Mouse (Mus musculus): ENCODE results near the gene Trim45.

Gene Trim45

DNA sequence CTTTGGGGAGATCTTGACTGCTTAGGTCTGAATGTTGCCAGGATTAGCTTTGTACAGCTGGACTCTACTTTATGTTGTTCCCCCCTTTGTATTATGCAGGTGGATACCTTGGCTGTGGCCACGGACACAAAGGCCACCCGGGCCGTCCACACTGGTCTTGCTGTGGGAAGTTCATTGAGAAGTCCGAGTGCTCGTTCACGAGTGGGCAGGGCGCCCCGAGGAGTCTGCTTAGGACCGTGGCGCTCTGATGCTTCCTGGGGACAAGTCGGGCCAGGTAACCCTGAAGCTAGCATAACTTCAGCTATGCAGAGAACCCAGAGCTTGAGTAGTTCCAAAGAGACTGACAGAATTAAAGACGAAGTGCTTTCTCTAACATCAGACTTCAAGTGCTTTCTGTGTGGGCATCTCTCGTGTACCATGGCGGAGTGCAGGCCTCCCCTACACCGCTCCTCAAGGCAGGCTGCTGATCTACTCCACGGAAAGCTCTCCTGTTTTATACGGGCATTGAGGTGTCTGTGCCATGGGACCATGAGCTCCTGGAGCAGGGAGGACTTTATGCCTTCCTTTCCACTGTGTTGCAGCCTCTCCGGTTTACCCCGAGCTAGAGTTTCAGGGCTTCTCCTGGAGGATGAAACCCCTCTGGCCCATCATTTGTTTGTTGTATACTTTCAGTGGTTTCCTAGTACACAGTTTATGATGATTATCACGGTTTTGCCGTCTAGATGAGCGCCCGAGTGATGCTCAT lies 9.5 kb downstream of the Trim45 start:
- in situ Hi-C loops (cut with MboI) = no loop called here

GRCm38 (mm10) chr3:100932077-100932944 lies 10.3 kb downstream of the Trim45 start:
- in situ Hi-C loops (cut with MboI) = no loop called here

GRCm38 (mm10) chr3:100935521-100935920 lies 13.5 kb downstream of the Trim45 start:
- in situ Hi-C loops (cut with MboI) = no loop called here

- in situ Hi-C loops (cut with MboI) = no loop called here
Measured at GRCm38 (mm10) chr3:100936201-100936600, 14.2 kb downstream of the Trim45 start.

- in situ Hi-C loops (cut with MboI) = no loop called here
Measured at GRCm38 (mm10) chr3:100938211-100938610, 16.2 kb downstream of the Trim45 start.

GRCm38 (mm10) chr3:100940496-100941037 lies 18.6 kb downstream of the Trim45 start:
- in situ Hi-C loops (cut with MboI) = no loop called here

DNA sequence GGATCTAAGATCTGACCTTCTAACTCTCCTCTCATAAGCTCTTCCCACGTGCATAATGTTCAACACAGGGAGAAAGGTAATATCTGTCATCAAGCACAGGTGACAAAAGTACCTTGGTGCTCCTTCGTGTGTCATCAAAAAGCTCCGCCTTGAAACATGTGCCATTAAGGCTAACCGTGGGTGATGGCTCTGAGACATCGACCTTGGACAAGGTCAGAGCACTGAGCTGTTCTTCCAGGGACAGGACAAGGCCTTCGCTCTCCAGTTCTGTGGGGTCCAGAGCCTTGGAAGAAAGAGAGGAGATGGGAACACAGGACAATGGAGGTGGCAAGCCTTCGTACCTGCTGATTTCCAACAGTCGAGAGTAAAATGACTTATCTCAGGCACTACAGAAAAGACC lies 25.3 kb downstream of the Trim45 start:
- in situ Hi-C loops (cut with MboI) = no loop called here

DNA sequence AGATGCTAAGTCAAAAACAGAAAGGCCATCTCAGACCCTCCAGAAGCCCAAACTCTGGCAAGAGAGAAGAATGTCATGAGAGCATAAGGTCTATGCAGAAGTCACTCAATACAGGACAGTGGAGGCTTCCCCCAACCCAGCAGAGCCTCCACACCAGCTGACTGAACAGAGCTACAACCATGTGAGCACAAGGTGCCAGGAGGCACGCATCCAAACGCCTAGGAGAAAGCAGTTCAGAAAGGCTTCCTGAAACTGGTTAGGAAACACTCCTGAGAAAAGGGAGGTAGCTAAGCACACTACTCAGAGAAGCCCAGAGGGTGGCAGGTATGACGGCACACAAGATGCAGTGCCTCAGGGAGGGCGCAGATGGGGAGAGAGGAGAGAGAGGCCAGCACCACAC lies 29.5 kb downstream of the Trim45 start:
- in situ Hi-C loops (cut with MboI) = loop anchor here (25.0 kb wide), 1 partner anchor 861 kb away; no protein-coding TSS in a partner anchor

GRCm38 (mm10) chr3:100954616-100955015 lies 32.6 kb downstream of the Trim45 start:
- in situ Hi-C loops (cut with MboI) = loop anchor here (25.0 kb wide), 1 partner anchor 858 kb away; no protein-coding TSS in a partner anchor

GRCm38 (mm10) chr3:100961007-100961406 lies 39.0 kb downstream of the Trim45 start:
- in situ Hi-C loops (cut with MboI) = loop anchor here (25.0 kb wide), 1 partner anchor 851 kb away; no protein-coding TSS in a partner anchor

GRCm38 (mm10) chr3:100961501-100961900 lies 39.5 kb downstream of the Trim45 start:
- in situ Hi-C loops (cut with MboI) = loop anchor here (25.0 kb wide), 1 partner anchor 851 kb away; no protein-coding TSS in a partner anchor

- in situ Hi-C loops (cut with MboI) = loop anchor here (25.0 kb wide), 1 partner anchor 848 kb away; no protein-coding TSS in a partner anchor
Measured at GRCm38 (mm10) chr3:100963849-100964542, 42.0 kb downstream of the Trim45 start.

- in situ Hi-C loops (cut with MboI) = loop anchor here (25.0 kb wide), 1 partner anchor 843 kb away; no protein-coding TSS in a partner anchor
Measured at GRCm38 (mm10) chr3:100969176-100969917, 47.3 kb downstream of the Trim45 start, which contains the start of gene Ttf2. Gene Ttf2 (minus strand): TSS chr3:100969663.

GRCm38 (mm10) chr3:100973906-100974305 lies 51.9 kb downstream of the Trim45 start:
- in situ Hi-C loops (cut with MboI) = loop anchor here (5.0 to 25.0 kb wide), 3 partner anchors 318 to 838 kb away; no protein-coding TSS in a partner anchor

GRCm38 (mm10) chr3:100979290-100979689 lies 57.3 kb downstream of the Trim45 start:
- in situ Hi-C loops (cut with MboI) = loop anchor here (10.0 kb wide), 1 partner anchor 486 kb away; no protein-coding TSS in a partner anchor

All from mature B cell (primary cell).